In the genomic region with DNA sequence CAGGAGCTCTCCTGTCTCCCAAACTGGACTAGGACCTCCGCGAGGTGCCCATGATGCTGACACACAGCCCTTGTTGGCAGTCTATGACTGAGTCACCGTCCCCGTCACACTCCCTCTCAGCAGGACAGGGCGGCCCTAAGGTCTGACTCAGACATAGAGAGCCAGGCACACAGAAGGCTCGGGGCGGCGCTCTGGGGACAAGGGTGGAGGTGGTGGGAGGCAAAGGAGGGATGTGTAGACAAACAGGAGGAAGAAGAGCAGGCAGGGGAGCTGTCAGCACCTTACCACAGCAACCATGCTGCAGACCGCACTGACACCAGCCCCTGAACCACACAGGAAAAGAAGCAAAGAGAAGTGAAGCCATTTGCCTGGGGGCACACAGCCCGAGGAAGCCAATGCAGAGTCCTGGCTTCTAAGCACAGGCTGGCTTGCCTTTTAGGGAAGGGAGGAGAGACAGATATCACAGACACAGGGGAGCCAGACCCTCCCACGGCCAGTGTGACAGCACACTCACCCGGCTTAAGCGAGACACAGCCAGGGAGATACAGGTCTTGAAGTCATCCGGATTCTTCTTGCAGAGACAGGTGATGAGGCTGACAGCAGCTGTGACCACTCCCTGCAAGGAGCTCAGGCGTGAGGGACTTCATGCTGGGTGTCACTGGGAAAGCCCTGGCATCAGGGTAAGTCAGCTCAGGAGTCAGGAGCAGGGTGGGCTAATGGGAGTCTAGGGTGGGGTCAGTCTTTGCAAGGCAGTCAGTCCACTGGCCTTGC, we compare ENCODE assay signal across 19 mouse cellular contexts. TPM values are rescaled to one million over a fixed set of nuclear protein-coding genes. Genes with fewer than 3 reads are reported as not detected.
DNase-seq lines count a peak whose midpoint lies in the region; ATAC-seq and TF ChIP-seq lines count a peak whose summit lies in the region.
"Had no signal": no experiment of that assay in that cellular context is flagged by ENCODE, and none has a peak within 500 bp of the region (broad histone marks: within the 10 kb centered on the region; RNA-seq: fewer than 3 reads in every experiment).

No protein-coding gene starts in this region.

- intact Hi-C loops in gastrocnemius, postnatal 36 days (cut with DNase I): no loop called here

- peak; percentile 62 to 70 for DNase-seq in cerebellum, adult 2 months
- no peak for DNase-seq in cerebellum, adult 11 months
- peak; percentile 81 for DNase-seq in 3134 (ENCODE audit: extremely low read depth, insufficient read length, low spot score)
- DNase-seq in Patski (ENCODE audit: low read depth, low spot score): peak; percentile 41
- DNase-seq in gastrocnemius, postnatal 36 days: no peak
- DNase-seq in embryo, embryonic 10.5 days (ENCODE audit: low spot score): no peak
- DNase-seq: gastrocnemius, postnatal 25 days; liver, postnatal 0 days; right cerebral cortex, postnatal 14 days had no signal

- no peaks in the 10 kb centered on the region for H3K27me3 ChIP-seq in cerebellum, adult 2 months (ENCODE audit: control insufficient read depth, insufficient read depth, low read length)
- H3K27me3 ChIP-seq in Patski: no peaks in the 10 kb centered on the region
- no peaks in the 10 kb centered on the region for H3K27me3 ChIP-seq in neural tube, embryonic 15.5 days (replicated peaks)
- H3K27me3 ChIP-seq: embryonic facial prominence, embryonic 15.5 days; heart, embryonic 15.5 days; kidney, embryonic 15.5 days; limb, embryonic 13.5 days had no signal

- no peak overlapping the region for H3K27ac ChIP-seq in cerebellum, adult 2 months (ENCODE audit: insufficient read depth, low read length)
- H3K27ac ChIP-seq in macrophage: 0 out of 2 replicates have a peak overlapping the region, but pooled peaks have one; percentile 4
- H3K27ac ChIP-seq in neural tube, embryonic 15.5 days (replicated peaks): no peak overlapping the region
- H3K27ac ChIP-seq: embryonic facial prominence, embryonic 15.5 days; heart, embryonic 15.5 days; kidney, embryonic 15.5 days; limb, embryonic 13.5 days had no signal

- in situ Hi-C loops in Patski (cut with MboI; ENCODE audit: low pct_unique_long_range_greater_than_20kb): no loop called here

- no peaks in the 10 kb centered on the region for H3K79me2 ChIP-seq in macrophage (ENCODE audit: inconsistent target)

- peak; percentile 75 for ATAC-seq in Patski
- ATAC-seq in neural tube, embryonic 15.5 days (ENCODE audit: low FRiP score): no peak
- ATAC-seq: forebrain, embryonic 16.5 days; hindbrain, embryonic 16.5 days; liver, postnatal 0 days; midbrain, embryonic 16.5 days had no signal

- no peak overlapping the region for H3K4me2 ChIP-seq in neural tube, embryonic 15.5 days
- H3K4me2 ChIP-seq: embryonic facial prominence, embryonic 15.5 days; heart, embryonic 15.5 days; kidney, embryonic 15.5 days; limb, embryonic 13.5 days had no signal

- peaks cover 94% of the 10 kb centered on the region for H3K36me3 ChIP-seq in macrophage (ENCODE audit: inconsistent target)
- peaks cover 93% of the 10 kb centered on the region for H3K36me3 ChIP-seq in neural tube, embryonic 15.5 days

- H3K9ac ChIP-seq in neural tube, embryonic 15.5 days (replicated peaks): no peak overlapping the region
- H3K9ac ChIP-seq: embryonic facial prominence, embryonic 15.5 days; heart, embryonic 15.5 days; kidney, embryonic 15.5 days; limb, embryonic 13.5 days; liver, postnatal 0 days had no signal

- no peak overlapping the region for H3K4me3 ChIP-seq in cerebellum, adult 2 months (replicated peaks; ENCODE audit: insufficient read depth, low read depth, low read length)
- no peak overlapping the region for H3K4me3 ChIP-seq in macrophage (ENCODE audit: inconsistent target)
- no peak overlapping the region for H3K4me3 ChIP-seq in neural tube, embryonic 15.5 days (replicated peaks)
- H3K4me3 ChIP-seq: embryonic facial prominence, embryonic 15.5 days; heart, embryonic 15.5 days; kidney, embryonic 15.5 days; limb, embryonic 13.5 days had no signal

- H3K4me1 ChIP-seq in cerebellum, adult 2 months (ENCODE audit: control insufficient read depth, insufficient read depth, low read length): peaks cover 7% of the 10 kb centered on the region; the same call in 1 of the 2 replicates
- no peaks in the 10 kb centered on the region for H3K4me1 ChIP-seq in neural tube, embryonic 15.5 days
- H3K4me1 ChIP-seq: embryonic facial prominence, embryonic 15.5 days; heart, embryonic 15.5 days; kidney, embryonic 15.5 days; limb, embryonic 13.5 days had no signal

- CTCF ChIA-PET in Patski (lab: Charles Lee): no interaction called here

- 54% methylated on average over 15 of the region's 15 CpGs for WGBS in cerebellum, adult 2 months
- 66% methylated on average over 15 of the region's 15 CpGs for WGBS in macrophage (ENCODE audit: missing documents)
- 93% methylated on average over 15 of the region's 15 CpGs for WGBS in neural tube, embryonic 15.5 days

- TF ChIP-seq POLR2A in cerebellum, adult 2 months (IDR thresholded peaks at IDR 0.05; ENCODE audit: borderline replicate concordance, insufficient read depth, low read length): no peak

- no peaks in the 10 kb centered on the region for H3K9me3 ChIP-seq in neural tube, embryonic 15.5 days (replicated peaks)
- H3K9me3 ChIP-seq: embryonic facial prominence, embryonic 15.5 days; heart, embryonic 15.5 days; kidney, embryonic 15.5 days; limb, embryonic 13.5 days had no signal

- POLR2A ChIA-PET in Patski (lab: Charles Lee): interaction anchor here (0.7 to 2.0 kb wide), 3 partner anchors 12 to 17 kb away, joined by 3 to 6 read pairs (median 4); a partner anchor contains a TSS

- TF ChIP-seq CTCF in cerebellum, adult 2 months (IDR thresholded peaks at IDR 0.05; ENCODE audit: borderline replicate concordance, insufficient read depth, low read depth, low read length): no peak
- TF ChIP-seq CTCF in Patski (IDR thresholded peaks at IDR 0.05): no peak

RNA-seq across cellular contexts. Expression of a gene that starts 13.0 kb away (rescaled TPM):
- polyA plus RNA-seq in cerebellum, adult 2 months (2012; rRNA removed): 29.0 and 31.9 TPM in 2 replicates
- polyA plus RNA-seq in Patski (2021) (16.9 TPM), macrophage (2018) (4.6 to 8.8 TPM (median 6.1 TPM) in 3 replicates)
- 10 to 100 TPM in 24 of 26 experiments, 1 to 10 TPM in 2; 6.2 to 46.7 (median 32.6) TPM for total RNA-seq in macrophage (2018; cell fraction: chromatin; rRNA removed)
- total RNA-seq in macrophage (2018; cell fraction: cytosol; rRNA removed): 1 to 10 TPM; 4.4 to 8.0 (median 5.8) TPM
- 10 to 100 TPM in 19 of 26 experiments, 1 to 10 TPM in 7; 3.9 to 35.6 (median 15.8) TPM for total RNA-seq in macrophage (2018; cell fraction: nucleus; rRNA removed)
- 10 to 100 TPM; 17.3 to 18.1 TPM for total RNA-seq in gastrocnemius, postnatal 36 days (2021)
- polyA plus RNA-seq in neural tube, embryonic 15.5 days (2015; fragmentation: Nextera tagmentation; extraction: Ambion mirVana): 15.1 and 15.8 TPM in 2 replicates

RNA-seq across cellular contexts. Expression of a gene that starts 16.4 kb away (rescaled TPM):
- polyA plus RNA-seq in cerebellum, adult 2 months (2012; rRNA removed): 105 and 117 TPM in 2 replicates
- 96.8 TPM for polyA plus RNA-seq in Patski (2021)
- 10 to 100 TPM in 25 of 26 experiments, 1 to 10 TPM in 1; 9.2 to 86.8 (median 38.6) TPM for total RNA-seq in macrophage (2018; cell fraction: chromatin; rRNA removed)
- 10 to 100 TPM; 16.5 to 36.7 (median 27.2) TPM for total RNA-seq in macrophage (2018; cell fraction: cytosol; rRNA removed)
- 10 to 100 TPM in 25 of 26 experiments, 1 to 10 TPM in 1; 8.1 to 48.6 (median 20.6) TPM for total RNA-seq in macrophage (2018; cell fraction: nucleus; rRNA removed)
- polyA plus RNA-seq in macrophage (2018): 24.5 to 28.2 TPM (median 26.1 TPM) in 3 replicates
- 10 to 100 TPM; 54.0 to 57.5 TPM for total RNA-seq in gastrocnemius, postnatal 36 days (2021)
- polyA plus RNA-seq in neural tube, embryonic 15.5 days (2015; fragmentation: Nextera tagmentation; extraction: Ambion mirVana): 136 and 141 TPM in 2 replicates

RNA-seq across cellular contexts. Expression of a gene that starts 20.4 kb away (rescaled TPM):
- polyA plus RNA-seq in cerebellum, adult 2 months (2012; rRNA removed): 216 and 229 TPM in 2 replicates
- polyA plus RNA-seq in Patski (2021) (104 TPM), macrophage (2018) (49.8 to 76.6 TPM (median 75.0 TPM) in 3 replicates)
- total RNA-seq in macrophage (2018; cell fraction: chromatin; rRNA removed): 100 to 1,000 TPM in 24 of 26 experiments, 10 to 100 TPM in 2; 74.9 to 234 (median 122) TPM
- 10 to 100 TPM; 39.1 to 71.5 (median 56.2) TPM for total RNA-seq in macrophage (2018; cell fraction: cytosol; rRNA removed)
- 100 to 1,000 TPM in 2 of 26 experiments, 10 to 100 TPM in 24; 47.2 to 114 (median 64.2) TPM for total RNA-seq in macrophage (2018; cell fraction: nucleus; rRNA removed)
- 10 to 100 TPM; 55.0 to 56.3 TPM for total RNA-seq in gastrocnemius, postnatal 36 days (2021)
- polyA plus RNA-seq in neural tube, embryonic 15.5 days (2015; fragmentation: Nextera tagmentation; extraction: Ambion mirVana): 122 and 126 TPM in 2 replicates

RNA-seq across cellular contexts. Expression of a gene that starts 34.1 kb away (rescaled TPM):
- polyA plus RNA-seq in cerebellum, adult 2 months (2012; rRNA removed): 0.16 and 0.40 TPM in 2 replicates
- 0.06 TPM for polyA plus RNA-seq in Patski (2021)
- total RNA-seq in macrophage (2018; cell fraction: chromatin; rRNA removed): 1 to 10 TPM in 3 of 26 experiments, not detected in 23; 1.0 to 1.1 (median 1.1) TPM
- under 1 TPM in 8 of 26 experiments, not detected in 18; 0.07 to 0.18 (median 0.10) TPM for total RNA-seq in macrophage (2018; cell fraction: cytosol; rRNA removed)
- 1 to 10 TPM in 1 of 26 experiments, under 1 TPM in 3, not detected in 22; 0.37 to 1.8 (median 0.73) TPM for total RNA-seq in macrophage (2018; cell fraction: nucleus; rRNA removed)
- polyA plus RNA-seq in macrophage (2018): not detected in 3 replicates
- not detected for total RNA-seq in gastrocnemius, postnatal 36 days (2021)
- 0.14 and 0.24 TPM in 2 replicates for polyA plus RNA-seq in neural tube, embryonic 15.5 days (2015; fragmentation: Nextera tagmentation; extraction: Ambion mirVana)
- total RNA-seq: gastrocnemius, postnatal 25 days; neutrophil, adult 5-6 weeks had no signal
- polyA plus RNA-seq: hindbrain, embryonic 16.5 days had no signal

RNA-seq across cellular contexts. Expression of a gene that starts 39.3 kb away (rescaled TPM):
- 355 and 364 TPM in 2 replicates for polyA plus RNA-seq in cerebellum, adult 2 months (2012; rRNA removed)
- polyA plus RNA-seq in Patski (2021) (308 TPM), macrophage (2018) (38.5 to 61.7 TPM (median 49.4 TPM) in 3 replicates)
- total RNA-seq in macrophage (2018; cell fraction: chromatin; rRNA removed): 100 to 1,000 TPM in 3 of 26 experiments, 10 to 100 TPM in 23; 23.8 to 108 (median 56.0) TPM
- 10 to 100 TPM; 32.2 to 75.3 (median 46.0) TPM for total RNA-seq in macrophage (2018; cell fraction: cytosol; rRNA removed)
- 10 to 100 TPM; 17.0 to 77.8 (median 39.3) TPM for total RNA-seq in macrophage (2018; cell fraction: nucleus; rRNA removed)
- 100 to 1,000 TPM; 129 to 153 TPM for total RNA-seq in gastrocnemius, postnatal 36 days (2021)
- 433 and 459 TPM in 2 replicates for polyA plus RNA-seq in neural tube, embryonic 15.5 days (2015; fragmentation: Nextera tagmentation; extraction: Ambion mirVana)

Comparison
In these comparisons a context has a peak if more than half of its experiments do, and no peak if none do; other contexts are left out.
1. DNase-seq: peak in cerebellum, adult 2 months (2 of 2), 3134 (single experiment) and Patski (single experiment); none in cerebellum, adult 11 months (single experiment), gastrocnemius, postnatal 36 days (0 of 2) and embryo, embryonic 10.5 days (single experiment).